Mouse (Mus musculus): Measurements from ENCODE around the gene Arrb1. TPM values are rescaled to one million over a fixed set of nuclear protein-coding genes. Genes with fewer than 3 reads are reported as not detected.

Arrb1 gene
- 101 TPM for total RNA-seq (2023)

DNA sequence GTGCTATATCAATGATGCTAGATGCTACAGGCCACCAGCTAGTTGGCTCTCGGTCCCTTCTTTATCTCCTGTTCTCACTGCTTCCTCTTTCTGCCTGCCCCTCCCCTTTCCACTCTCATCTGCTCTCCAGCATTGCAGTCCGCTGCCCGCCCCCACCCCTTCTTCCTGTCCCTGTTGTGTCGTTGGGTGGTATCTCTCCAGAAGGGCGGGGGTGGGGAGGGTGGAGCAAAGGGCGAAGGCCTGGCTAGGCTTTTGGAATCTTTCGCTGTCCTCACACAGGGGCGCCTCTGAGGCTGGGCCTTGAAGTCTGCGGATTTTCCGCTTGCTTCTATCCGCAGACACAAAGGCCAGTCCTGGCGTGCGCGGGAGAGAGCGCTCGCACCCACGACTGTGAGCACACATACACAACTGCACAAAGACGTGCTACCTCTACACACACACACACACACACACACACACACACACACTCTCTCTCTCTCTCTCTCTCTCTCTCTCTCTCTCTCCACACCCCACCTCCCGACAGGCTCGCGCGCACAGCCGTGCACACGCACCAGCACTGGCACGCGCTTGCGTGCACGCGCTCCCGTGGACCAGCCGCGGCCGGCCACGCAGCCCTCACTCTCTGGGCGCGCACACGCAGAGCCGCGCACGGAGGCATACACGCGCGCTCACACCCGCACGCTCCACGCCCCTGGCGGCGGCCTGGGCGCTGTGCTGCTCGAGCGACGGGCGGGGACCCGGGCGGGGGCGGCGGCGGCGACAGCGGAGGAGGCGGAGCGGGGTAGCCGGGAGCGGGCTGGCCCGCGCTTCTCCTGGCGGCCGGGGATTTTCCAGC, at the start of gene Arrb1:
Gene Arrb1 (plus strand): TSS at position 566 of the 835 bp plus-strand sequence.

DNA sequence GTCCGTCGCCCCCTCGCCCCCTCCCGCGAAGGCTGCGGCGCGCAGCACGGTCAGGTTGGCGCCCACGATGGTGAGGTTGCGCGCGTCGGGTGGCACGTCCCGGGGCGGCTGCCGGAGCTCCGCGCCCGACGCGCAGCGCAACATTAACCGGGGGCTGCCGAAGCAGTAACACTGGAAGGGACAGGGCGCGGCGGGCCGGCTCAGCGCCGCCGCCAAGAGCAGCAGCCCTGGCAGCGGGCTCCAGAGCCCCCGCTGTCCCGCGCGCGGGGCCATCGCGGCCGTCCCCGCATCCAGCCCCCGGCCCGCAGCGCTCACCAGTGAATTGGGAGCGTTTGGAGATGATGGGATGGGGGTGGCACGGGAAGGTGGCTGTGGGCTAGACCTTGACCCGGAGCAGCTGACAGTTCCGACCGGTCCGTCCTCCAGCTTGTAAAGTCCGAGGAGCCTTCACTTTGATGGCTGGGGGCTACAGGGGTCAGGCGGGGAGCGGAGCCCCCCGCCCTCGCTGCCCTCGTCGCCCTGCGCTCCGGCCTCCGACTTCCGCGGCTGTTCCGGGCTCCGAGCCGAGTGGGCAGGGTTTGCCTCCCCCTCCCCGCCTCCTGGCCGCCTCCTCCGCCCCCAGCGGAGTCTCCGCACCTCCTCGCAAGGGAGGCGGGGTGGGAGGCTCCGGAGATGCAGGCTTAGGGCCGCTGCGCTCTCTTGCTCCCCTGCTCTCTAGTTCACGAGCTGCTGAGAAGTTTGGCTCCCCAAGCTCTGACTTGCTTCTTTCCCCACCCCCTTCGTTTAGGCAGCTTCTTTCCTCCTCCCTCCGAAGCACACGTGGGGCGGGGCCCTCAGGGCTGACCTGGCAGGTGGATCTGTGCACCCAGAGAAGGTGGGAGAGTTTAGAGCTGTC, 91.4 kb downstream of the Arrb1 start, which contains the start of gene Tpbgl:
Gene Tpbgl (minus strand): TSS at position 728 of the 895 bp plus-strand sequence.

Other genes starting within 250 kb of the Arrb1 start
- gene Serpinh1, start 182.2 kb upstream of the Arrb1 start, total RNA-seq (2023): 0.86 TPM
- 4.2 TPM for gene Gdpd5, start 154.1 kb upstream of the Arrb1 start, total RNA-seq (2023)
- gene Klhl35, start 69.5 kb upstream of the Arrb1 start, total RNA-seq (2023): 0.34 TPM
- 1,727 TPM for gene Rps3, start 51.7 kb upstream of the Arrb1 start, total RNA-seq (2023)
- gene Tpbgl, start 91.6 kb downstream of the Arrb1 start, total RNA-seq (2023): 4.2 TPM
- gene Slco2b1, start 175.9 kb downstream of the Arrb1 start, total RNA-seq (2023): 0.70 TPM
- gene Olfr520, start 194.8 kb downstream of the Arrb1 start, total RNA-seq (2023): not detected
- not detected for gene Olfr521, start 228.0 kb downstream of the Arrb1 start, total RNA-seq (2023)

All from CD8-positive naive resting alpha-beta T cell, adult 57 days (primary cell).